In genomic region chr17:7189425-7189824, GRCm38 (mm10) we compare ENCODE assay signal across 15 mouse cellular contexts.
"Had no signal": no experiment of that assay in that cellular context is flagged by ENCODE, and none has a peak within 500 bp of the region (broad histone marks: within the 10 kb centered on the region; RNA-seq: fewer than 3 reads in every experiment).

No protein-coding gene starts in this region.

- H3K9me3 ChIP-seq: liver, embryonic 13.5 days; midbrain, embryonic 12.5 days; midbrain, embryonic 15.5 days; neural tube, embryonic 12.5 days; neural tube, embryonic 15.5 days had no signal

- H3K36me3 ChIP-seq: liver, embryonic 13.5 days; midbrain, embryonic 12.5 days; midbrain, embryonic 15.5 days; neural tube, embryonic 15.5 days had no signal

- DNase-seq: kidney, adult 2 months; kidney, postnatal 25 days; liver, embryonic 13.5 days; lung, adult 2 months; right cerebral cortex, postnatal 14 days; right cerebral cortex, postnatal 4 days; thymus, adult 2 months; thymus, postnatal 14 days had no signal

- H3K4me2 ChIP-seq: liver, embryonic 13.5 days; midbrain, embryonic 12.5 days; midbrain, embryonic 15.5 days; neural tube, embryonic 12.5 days; neural tube, embryonic 15.5 days had no signal

- H3K4me1 ChIP-seq: liver, embryonic 13.5 days; midbrain, embryonic 15.5 days had no signal

- H3K27me3 ChIP-seq: liver, embryonic 13.5 days; midbrain, embryonic 12.5 days; midbrain, embryonic 15.5 days; neural tube, embryonic 12.5 days; neural tube, embryonic 15.5 days had no signal

- H3K9ac ChIP-seq: liver, embryonic 13.5 days; midbrain, embryonic 12.5 days; midbrain, embryonic 15.5 days; neural tube, embryonic 12.5 days; neural tube, embryonic 15.5 days had no signal

- H3K27ac ChIP-seq: kidney, postnatal 0 days; liver, embryonic 13.5 days; macrophage; midbrain, embryonic 12.5 days; midbrain, embryonic 15.5 days; neural tube, embryonic 12.5 days; neural tube, embryonic 15.5 days; stomach, postnatal 0 days had no signal

- ATAC-seq: midbrain, embryonic 15.5 days had no signal

- H3K4me3 ChIP-seq: liver, embryonic 13.5 days; midbrain, embryonic 12.5 days; midbrain, embryonic 15.5 days; neural tube, embryonic 12.5 days; neural tube, embryonic 15.5 days had no signal
